Mouse (Mus musculus) retina, embryonic 14.5 days (tissue): ENCODE measurements around the gene Scnn1a.

Experiments
- DNase-seq: peaks from one replicate; pipeline ENCODE4 v3.0.0-alpha.2; 2015; ENCODE audit warnings: low spot score

The Scnn1a gene

GRCm38 (mm10) chr6:125361467-125362291 lies 41.2 kb downstream of the Scnn1a start:
- peak; percentile 63 for DNase-seq

- DNase-seq, result no peak
Observed at GRCm38 (mm10) chr6:125363021-125363420, 42.6 kb downstream of the Scnn1a start.

GRCm38 (mm10) chr6:125363451-125364242 lies 43.2 kb downstream of the Scnn1a start:
- no peak for DNase-seq

- no peak for DNase-seq
Observed at GRCm38 (mm10) chr6:125364448-125364847, 44.0 kb downstream of the Scnn1a start.

- no peak for DNase-seq
Observed at GRCm38 (mm10) chr6:125365522-125365921, 45.1 kb downstream of the Scnn1a start.

- no peak for DNase-seq
Observed at GRCm38 (mm10) chr6:125366133-125366532, 45.7 kb downstream of the Scnn1a start.

- DNase-seq, result no peak
Observed at GRCm38 (mm10) chr6:125367758-125368371, 47.4 kb downstream of the Scnn1a start.

- peak; percentile 62 for DNase-seq
Observed at GRCm38 (mm10) chr6:125377042-125377441, 56.6 kb downstream of the Scnn1a start.

- peak; percentile 68 for DNase-seq
Observed at GRCm38 (mm10) chr6:125377582-125378451, 57.4 kb downstream of the Scnn1a start.

GRCm38 (mm10) chr6:125378621-125379020 lies 58.2 kb downstream of the Scnn1a start:
- no peak for DNase-seq

- DNase-seq, result no peak
Observed at GRCm38 (mm10) chr6:125379781-125380180, 59.3 kb downstream of the Scnn1a start.

- DNase-seq, result no peak
Observed at GRCm38 (mm10) chr6:125380372-125381360, 60.2 kb downstream of the Scnn1a start, which contains the start of gene Plekhg6. Plekhg6 (minus strand) TSS chr6:125380793.

GRCm38 (mm10) chr6:125382024-125382423 lies 61.6 kb downstream of the Scnn1a start:
- no peak for DNase-seq

GRCm38 (mm10) chr6:125385066-125385974 lies 64.9 kb downstream of the Scnn1a start:
- DNase-seq, result peak; percentile 68

- no peak for DNase-seq
Observed at GRCm38 (mm10) chr6:125386080-125386479, 65.6 kb downstream of the Scnn1a start.

- DNase-seq, result no peak
Observed at GRCm38 (mm10) chr6:125389853-125390252, 69.4 kb downstream of the Scnn1a start.
